Mouse (Mus musculus) frontal cortex, postnatal 14 days (tissue): ENCODE results near the gene Creb5.

Experiments used
- DNase-seq, 2 experiments: peaks; one replicate each; pipeline ENCODE4 v3.0.0; 2022; ENCODE audit warnings: low spot score in 2 of 2

Gene Creb5

DNA sequence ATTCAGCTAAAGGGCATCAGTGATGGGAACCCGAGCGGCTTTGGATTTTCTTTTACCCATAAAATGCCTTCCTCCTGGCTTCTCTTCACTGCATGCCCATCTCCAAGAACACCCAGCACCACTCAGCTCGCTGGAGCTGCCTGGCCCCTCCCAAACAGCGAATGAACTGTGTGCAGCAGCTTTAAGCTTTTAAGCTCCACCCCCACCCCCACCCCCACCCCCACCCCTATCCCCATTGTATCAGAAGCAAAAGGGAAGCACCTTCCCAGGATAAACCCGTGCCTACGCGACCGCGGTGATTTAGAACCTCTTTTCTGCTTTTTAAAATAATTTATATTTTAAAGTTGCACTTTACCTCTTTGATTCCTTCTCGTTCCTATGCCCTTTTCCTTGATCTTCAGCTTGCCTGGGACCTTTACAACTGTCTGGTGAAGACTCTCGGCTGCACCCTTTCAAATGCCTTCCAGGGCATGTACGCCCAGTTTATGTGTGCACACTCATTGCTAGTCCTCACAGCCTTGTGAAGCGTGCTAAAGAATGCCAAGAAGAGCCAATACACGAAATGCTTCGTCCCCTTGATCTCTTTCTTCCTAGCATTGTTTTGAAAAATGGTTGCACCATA, 411.2 kb downstream of the Creb5 start:
- DNase-seq, result no peak

DNA sequence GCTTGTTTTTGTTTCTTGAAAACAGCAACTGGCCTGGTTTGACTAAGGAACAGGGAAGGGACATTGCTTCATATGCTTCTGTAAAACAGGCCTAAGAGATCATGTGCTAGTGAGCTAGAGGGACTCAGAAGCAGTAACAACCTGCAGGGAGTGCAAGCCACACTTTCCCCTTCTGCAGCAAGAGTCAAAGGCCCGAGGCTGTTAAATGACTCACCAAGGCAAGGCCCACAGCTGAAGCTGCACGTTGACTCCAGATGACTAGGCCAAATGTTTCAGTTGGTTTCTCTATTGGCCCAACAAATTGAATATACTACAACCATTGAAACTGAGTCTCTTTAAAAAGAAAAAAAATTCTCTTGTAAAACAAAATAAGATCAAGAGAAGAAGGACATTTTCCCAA, 417.4 kb downstream of the Creb5 start:
- DNase-seq, result no peak

GRCm38 (mm10) chr6:53706604-53707330, 419.7 kb downstream of the Creb5 start:
- DNase-seq, result no peak

GRCm38 (mm10) chr6:53707795-53708194, 420.7 kb downstream of the Creb5 start:
- no peak for DNase-seq

DNA sequence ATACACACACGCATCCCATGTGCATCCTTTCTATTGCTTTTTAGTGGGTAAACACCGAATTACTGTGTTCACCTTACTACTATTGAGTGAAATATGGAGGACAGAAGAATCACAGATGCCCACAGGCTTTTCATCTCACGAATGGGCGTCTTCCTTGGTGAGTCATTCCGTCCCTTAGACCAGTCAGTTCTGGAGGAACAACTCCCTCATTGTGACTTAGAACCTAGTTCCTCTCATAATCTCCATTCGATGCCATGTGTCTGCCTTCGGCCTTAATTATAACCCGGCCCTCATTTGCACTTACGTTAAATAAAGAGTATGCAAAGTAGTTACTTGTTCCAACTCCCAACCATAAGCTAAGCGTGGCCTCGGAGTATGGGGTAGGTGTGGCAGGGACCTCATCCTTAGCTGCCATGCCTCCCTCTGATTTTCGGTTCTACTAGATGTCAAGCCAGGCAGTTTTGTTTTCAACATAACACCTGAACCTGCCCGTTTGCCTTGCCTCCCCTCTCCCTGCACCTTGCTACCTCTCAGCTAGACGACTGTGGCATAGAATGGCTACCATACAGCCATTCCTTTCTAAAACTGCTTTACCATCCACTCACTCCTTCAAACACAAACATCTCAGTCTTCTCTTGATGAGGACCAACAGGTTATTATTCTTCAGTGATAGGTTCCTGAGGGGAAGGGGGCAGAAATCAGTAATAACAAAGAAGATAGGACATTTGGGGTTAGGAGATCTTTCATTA, 422.8 kb downstream of the Creb5 start:
- no peak for DNase-seq

- no peak for DNase-seq
Observed at GRCm38 (mm10) chr6:53710560-53710959, 423.5 kb downstream of the Creb5 start.

GRCm38 (mm10) chr6:53713152-53713551, 426.1 kb downstream of the Creb5 start:
- DNase-seq, result no peak

GRCm38 (mm10) chr6:53714908-53715321, 427.8 kb downstream of the Creb5 start:
- DNase-seq, result no peak

GRCm38 (mm10) chr6:53716013-53716412, 428.9 kb downstream of the Creb5 start:
- DNase-seq, result no peak

DNA sequence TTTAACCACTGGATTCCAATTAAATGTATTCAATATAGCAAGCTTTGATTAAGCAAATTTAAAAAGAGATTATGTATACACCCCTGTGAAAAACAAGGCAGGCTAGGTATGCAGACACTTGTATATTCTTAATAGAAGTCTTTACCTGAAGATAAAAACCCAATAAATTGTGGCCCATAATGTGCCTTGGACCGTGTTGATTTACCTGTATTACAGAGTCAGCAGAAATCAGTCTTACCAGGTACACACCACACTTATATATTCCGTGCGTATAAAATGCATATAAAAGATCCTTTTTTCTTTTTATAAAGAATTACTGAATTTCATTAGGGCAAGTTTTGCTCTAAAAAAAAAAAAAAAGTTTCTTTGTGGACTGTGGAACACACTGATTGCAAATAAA, 432.9 kb downstream of the Creb5 start:
- no peak for DNase-seq

GRCm38 (mm10) chr6:53721595-53721994, 434.5 kb downstream of the Creb5 start:
- peak; percentile 34 to 61 for DNase-seq

GRCm38 (mm10) chr6:53722694-53723093, 435.6 kb downstream of the Creb5 start:
- no peak for DNase-seq

- DNase-seq, result no peak
Observed at GRCm38 (mm10) chr6:53730487-53730886, 443.4 kb downstream of the Creb5 start.

DNA sequence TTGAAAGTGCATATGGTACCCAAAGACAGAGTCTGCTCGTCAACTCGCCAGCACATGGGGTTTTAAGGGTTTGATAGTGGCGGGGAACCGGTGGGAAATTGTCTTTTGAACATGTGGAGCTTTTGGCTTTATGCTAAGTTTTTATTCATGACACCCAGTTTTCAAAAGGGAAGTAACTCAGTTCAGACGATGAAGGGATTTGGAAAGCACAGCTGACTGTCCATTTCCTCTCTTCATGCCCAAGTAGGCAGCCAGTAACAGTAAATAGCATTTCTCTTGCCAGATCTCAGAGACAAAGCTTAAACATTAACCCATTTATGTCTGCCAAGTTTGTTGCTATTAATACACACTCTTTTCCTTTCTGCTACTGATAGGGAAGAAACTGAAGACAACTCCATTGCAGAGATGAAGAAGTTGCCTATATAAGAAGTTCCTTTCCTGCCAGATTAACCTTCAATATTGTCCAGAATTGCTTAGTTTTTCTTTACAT, 444.0 kb downstream of the Creb5 start:
- DNase-seq, result no peak

- DNase-seq, result no peak
Observed at GRCm38 (mm10) chr6:53733546-53733945, 446.5 kb downstream of the Creb5 start.

GRCm38 (mm10) chr6:53733999-53734398, 446.9 kb downstream of the Creb5 start:
- no peak for DNase-seq

- no peak for DNase-seq
Observed at GRCm38 (mm10) chr6:53735696-53736095, 448.6 kb downstream of the Creb5 start.

DNA sequence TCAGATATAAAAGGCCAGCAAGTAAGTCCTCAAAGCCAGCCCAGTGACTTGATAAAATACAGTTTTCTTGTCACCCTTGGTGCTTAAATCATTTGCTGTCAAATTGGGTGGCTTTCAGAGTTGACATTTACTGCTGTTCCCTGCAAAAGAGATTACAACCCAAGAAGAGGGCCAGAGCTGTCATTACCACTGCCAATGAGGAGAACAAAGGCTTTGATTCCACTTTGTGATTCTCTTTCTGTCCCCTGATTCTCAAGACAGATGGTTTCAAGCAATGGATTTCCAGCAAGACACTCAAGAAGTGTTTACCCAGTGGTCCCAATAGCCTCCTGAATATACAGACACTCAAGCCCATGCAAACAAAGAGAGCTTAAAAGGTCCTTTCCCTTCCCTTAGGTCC, 451.1 kb downstream of the Creb5 start:
- DNase-seq, result no peak

DNA sequence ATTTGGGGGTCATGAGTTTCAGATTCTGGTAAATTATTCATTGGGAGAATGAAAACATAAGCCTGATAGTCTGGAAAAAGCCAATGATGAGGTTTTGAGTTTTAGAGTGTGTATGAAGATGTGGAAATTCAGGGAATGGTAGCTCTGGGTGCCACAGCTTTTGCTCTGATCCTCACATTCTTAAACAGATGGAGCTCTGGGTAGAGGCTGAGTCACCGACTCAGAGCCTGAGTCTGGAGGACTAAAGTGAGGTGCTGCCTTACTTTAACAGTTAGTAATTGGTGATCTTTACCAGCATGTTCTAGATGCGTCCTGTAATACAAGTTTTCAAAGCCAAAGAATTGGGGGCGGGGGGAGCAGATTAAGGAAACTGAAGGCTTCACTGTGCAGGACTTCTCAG, 454.2 kb downstream of the Creb5 start:
- DNase-seq, result no peak
